Mouse (Mus musculus) midbrain, embryonic 16.5 days (tissue): ENCODE measurements around the gene Slc10a6. TPM values are rescaled to one million over a fixed set of nuclear protein-coding genes. Genes with fewer than 3 reads are reported as not detected.
A peak's percentile ranks its signal among the peaks of the same experiment; 100 is the strongest.

ENCODE experiments used
- ATAC-seq: fragments of 200-750 bp; cut with Nextera tagmentation; 2 replicates; pipeline ENCODE4 v1.8.0; 2017; ENCODE audit warnings: moderate TSS enrichment
- H3K27ac ChIP-seq: fragments of 300-500 bp; sonication (generic); 2 replicates; pipeline ENCODE4 v1.5.1; 2014; ENCODE audit warnings: mild to moderate bottlenecking, low read length, mixed read lengths
- H3K27me3 ChIP-seq: fragments of 300-500 bp; sonication (generic); 2 replicates; pipeline ENCODE4 v1.6.1; 2014; ENCODE audit warnings: low read depth, low read length, mixed read lengths; ENCODE audit not compliant: control insufficient read depth, insufficient read depth
- H3K36me3 ChIP-seq: fragments of 300-500 bp; sonication (generic); 2 replicates; pipeline ENCODE4 v1.6.1; 2014; ENCODE audit warnings: mild to moderate bottlenecking, low read length, moderate library complexity, mixed read lengths; ENCODE audit not compliant: control insufficient read depth, insufficient read depth
- H3K4me1 ChIP-seq: fragments of 300-500 bp; sonication (generic); 2 replicates; pipeline ENCODE4 v1.6.1; 2014; ENCODE audit warnings: mild to moderate bottlenecking, low read length, mixed read lengths; ENCODE audit not compliant: control insufficient read depth, insufficient read depth
- H3K4me2 ChIP-seq: fragments of 300-500 bp; sonication (generic); 2 replicates; pipeline ENCODE4 v1.6.1; 2014; ENCODE audit warnings: mild to moderate bottlenecking, low read length, mixed read lengths
- H3K4me3 ChIP-seq: fragments of 300-500 bp; sonication (generic); 2 replicates; pipeline ENCODE4 v1.5.1; 2014; ENCODE audit warnings: low read depth, mild to moderate bottlenecking, low read length, moderate library complexity, mixed read lengths
- H3K9ac ChIP-seq: fragments of 300-500 bp; sonication (generic); 2 replicates; pipeline ENCODE4 v1.6.1; 2014; ENCODE audit warnings: low read depth, low read length, mixed read lengths
- H3K9me3 ChIP-seq: fragments of 300-500 bp; sonication (generic); replicated peaks from 2 replicates; pipeline ENCODE4 v1.6.1; 2014; ENCODE audit warnings: mild to moderate bottlenecking, low read length, mixed read lengths; ENCODE audit not compliant: control insufficient read depth, poor library complexity, severe bottlenecking
- WGBS: fragments of 180-500 bp; shearing (Covaris S2); extraction: QIAGEN DNeasy Blood & Tissue Kit; methylation state at CpG from one replicate; pipeline ENCODE4 v1.1.7; 2014; 5-methylcytosine and 5-hydroxymethylcytosine counted together
- polyA plus RNA-seq: library from polyadenylated mRNA; unstranded; fragments of >200 nt; fragmentation: Nextera tagmentation; extraction: Ambion mirVana; gene quantifications from 2 replicates; pipeline ENCODE4 v1.2.1, GENCODE M21; 2015

Gene Slc10a6
- polyA plus RNA-seq, 1 experiment from 2014 or later: 0.39 TPM

DNA sequence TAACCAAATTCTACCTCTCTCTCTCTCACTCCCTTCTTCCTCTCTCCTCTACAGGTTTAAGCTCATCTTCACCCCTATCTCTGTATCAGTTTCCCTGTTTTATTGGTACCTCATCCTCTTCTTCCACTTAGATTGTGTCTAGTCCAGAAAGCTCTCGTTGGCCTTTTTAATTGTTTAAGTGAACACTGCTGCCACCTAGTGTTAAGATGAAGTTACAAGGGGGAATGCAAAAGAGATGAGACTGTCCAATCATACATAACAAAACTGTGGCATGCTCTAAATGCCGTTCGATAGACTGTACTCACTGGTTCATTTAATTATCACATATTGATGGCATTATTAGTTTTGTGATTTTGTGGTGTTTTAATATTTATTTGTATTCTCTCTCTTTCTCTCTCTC, 30.4 kb upstream of the Slc10a6 start:
- no peaks in the 10 kb centered on the region for H3K36me3 ChIP-seq
- no peaks in the 10 kb centered on the region for H3K9me3 ChIP-seq
- no peaks in the 10 kb centered on the region for H3K27me3 ChIP-seq
- ATAC-seq: no peak
- no peak overlapping the region for H3K27ac ChIP-seq
- H3K9ac ChIP-seq: no peak overlapping the region
- WGBS: 30% methylated on average over 3 of the region's 3 CpGs
- no peak overlapping the region for H3K4me3 ChIP-seq
- no peaks in the 10 kb centered on the region for H3K4me1 ChIP-seq
- no peak overlapping the region for H3K4me2 ChIP-seq

GRCm38 (mm10) chr5:103658921-103659320, 29.7 kb upstream of the Slc10a6 start:
- Histone ChIP-seq H3K27ac (no peak overlapping the region), H3K9me3 (no peaks in the 10 kb centered on the region), H3K4me3 (no peak overlapping the region), H3K9ac (no peak overlapping the region), H3K4me1 (no peaks in the 10 kb centered on the region), H3K27me3 (no peaks in the 10 kb centered on the region), H3K4me2 (no peak overlapping the region), H3K36me3 (no peaks in the 10 kb centered on the region)
- ATAC-seq: no peak
- WGBS: 69% methylated on average over 5 of the region's 5 CpGs

- Histone ChIP-seq H3K9ac (peak within 1 kb of the TSS; percentile 84), H3K4me3 (peak within 1 kb of the TSS; percentile 62), H3K9me3 (no peaks in the 10 kb centered on the region), H3K27ac (peak within 1 kb of the TSS; percentile 18; the same call in 1 of the 2 replicates), H3K4me1 (no peaks in the 10 kb centered on the region), H3K4me2 (peak within 1 kb of the TSS; percentile 98), H3K27me3 (no peaks in the 10 kb centered on the region), H3K36me3 (no peaks in the 10 kb centered on the region)
- WGBS: under 1% methylated on average over 49 of the region's 56 CpGs
- peak; percentile 80 for ATAC-seq
Measured at GRCm38 (mm10) chr5:103655346-103656118, 26.3 kb upstream of the Slc10a6 start, which contains the start of gene 1700016H13Rik. Gene 1700016H13Rik (minus strand): TSS chr5:103656010.

DNA sequence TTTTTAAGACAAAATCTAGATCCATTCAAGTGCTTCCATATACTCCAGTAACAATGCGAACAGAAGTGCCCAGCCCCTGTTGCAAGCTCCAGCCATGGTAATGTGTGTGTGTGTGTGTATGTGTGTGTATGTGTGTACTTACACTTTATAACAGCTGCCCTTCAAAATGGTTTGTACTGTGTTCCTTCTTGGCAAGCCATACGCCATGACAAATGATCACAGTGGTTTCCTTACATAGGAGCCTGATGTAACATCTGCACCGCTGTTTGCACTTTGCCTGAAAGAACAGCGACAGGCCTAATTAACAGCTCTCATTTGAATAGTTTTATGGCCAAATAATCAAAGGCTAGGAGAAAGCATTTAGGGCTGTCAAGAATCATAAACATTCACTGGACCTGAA, 25.6 kb upstream of the Slc10a6 start:
- no peaks in the 10 kb centered on the region for H3K27me3 ChIP-seq
- H3K4me2 ChIP-seq: peak overlapping the region; percentile 98
- H3K4me3 ChIP-seq: peak overlapping the region; percentile 62
- H3K27ac ChIP-seq: no peak overlapping the region
- H3K4me1 ChIP-seq: no peaks in the 10 kb centered on the region
- WGBS: 66% methylated on average over 4 of the region's 4 CpGs
- no peaks in the 10 kb centered on the region for H3K36me3 ChIP-seq
- no peaks in the 10 kb centered on the region for H3K9me3 ChIP-seq
- no peak overlapping the region for H3K9ac ChIP-seq
- no peak for ATAC-seq

DNA sequence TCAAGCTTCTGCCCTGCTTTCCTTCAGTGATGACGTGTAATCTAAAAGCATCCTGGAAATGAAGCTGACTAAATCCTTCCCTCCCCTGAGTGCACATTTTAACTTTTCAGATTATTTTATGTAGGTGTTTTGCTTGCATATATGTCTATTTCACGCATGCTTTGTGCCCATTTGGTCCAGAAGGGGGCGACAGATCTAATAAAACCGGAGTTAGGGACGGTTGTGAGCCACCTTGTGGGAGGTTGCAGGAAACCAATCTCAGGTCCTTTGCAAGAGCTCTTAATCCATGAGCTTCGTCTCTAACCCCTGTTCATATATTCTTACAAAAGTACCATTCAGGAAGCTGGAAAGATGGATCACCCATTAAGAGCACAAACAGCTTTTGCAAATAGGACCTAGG, 25.0 kb upstream of the Slc10a6 start:
- WGBS: 26% methylated on average over 6 of the region's 6 CpGs
- ATAC-seq: no peak
- Histone ChIP-seq H3K36me3 (no peaks in the 10 kb centered on the region), H3K4me1 (no peaks in the 10 kb centered on the region), H3K9me3 (no peaks in the 10 kb centered on the region), H3K27ac (no peak overlapping the region), H3K27me3 (no peaks in the 10 kb centered on the region), H3K9ac (no peak overlapping the region), H3K4me2 (no peak overlapping the region), H3K4me3 (no peak overlapping the region)

GRCm38 (mm10) chr5:103647320-103647719, 18.1 kb upstream of the Slc10a6 start:
- Histone ChIP-seq H3K36me3 (no peaks in the 10 kb centered on the region), H3K9me3 (no peaks in the 10 kb centered on the region), H3K9ac (no peak overlapping the region), H3K27me3 (no peaks in the 10 kb centered on the region), H3K4me1 (no peaks in the 10 kb centered on the region), H3K27ac (no peak overlapping the region), H3K4me2 (no peak overlapping the region), H3K4me3 (no peak overlapping the region)
- WGBS: 88% methylated on average over 3 of the region's 3 CpGs
- ATAC-seq: no peak

DNA sequence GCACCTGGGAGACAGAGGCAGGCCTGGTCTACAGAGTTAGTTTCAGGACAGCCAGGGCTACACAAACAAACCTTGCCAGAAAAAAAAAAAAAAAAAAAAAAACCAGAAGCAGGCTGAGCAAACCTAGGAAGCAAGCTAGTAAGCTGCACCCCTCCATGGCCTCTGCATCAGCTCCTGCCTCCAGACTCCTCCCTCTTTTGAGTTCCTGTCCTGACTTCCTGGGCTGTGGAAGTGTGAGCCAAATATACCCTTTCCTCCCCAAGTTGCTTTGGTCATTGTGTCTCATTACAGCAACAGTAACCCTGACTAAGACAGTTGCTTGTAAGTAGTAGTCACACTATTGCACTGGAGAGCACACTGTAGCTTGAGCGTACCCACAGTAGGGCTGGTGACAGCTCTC, 15.0 kb upstream of the Slc10a6 start:
- WGBS: 97% methylated on average over 1 of the region's 1 CpGs
- Histone ChIP-seq H3K9me3 (no peaks in the 10 kb centered on the region), H3K9ac (no peak overlapping the region), H3K4me2 (no peak overlapping the region), H3K27ac (no peak overlapping the region), H3K36me3 (no peaks in the 10 kb centered on the region), H3K4me1 (no peaks in the 10 kb centered on the region), H3K27me3 (no peaks in the 10 kb centered on the region), H3K4me3 (no peak overlapping the region)
- ATAC-seq: no peak

- WGBS: 92% methylated on average over 2 of the region's 2 CpGs
- no peaks in the 10 kb centered on the region for H3K9me3 ChIP-seq
- no peaks in the 10 kb centered on the region for H3K27me3 ChIP-seq
- no peak overlapping the region for H3K9ac ChIP-seq
- no peak overlapping the region for H3K4me3 ChIP-seq
- no peaks in the 10 kb centered on the region for H3K4me1 ChIP-seq
- no peak overlapping the region for H3K27ac ChIP-seq
- H3K4me2 ChIP-seq: no peak overlapping the region
- H3K36me3 ChIP-seq: no peaks in the 10 kb centered on the region
- no peak for ATAC-seq
Measured at GRCm38 (mm10) chr5:103637162-103637561, 8.0 kb upstream of the Slc10a6 start.

DNA sequence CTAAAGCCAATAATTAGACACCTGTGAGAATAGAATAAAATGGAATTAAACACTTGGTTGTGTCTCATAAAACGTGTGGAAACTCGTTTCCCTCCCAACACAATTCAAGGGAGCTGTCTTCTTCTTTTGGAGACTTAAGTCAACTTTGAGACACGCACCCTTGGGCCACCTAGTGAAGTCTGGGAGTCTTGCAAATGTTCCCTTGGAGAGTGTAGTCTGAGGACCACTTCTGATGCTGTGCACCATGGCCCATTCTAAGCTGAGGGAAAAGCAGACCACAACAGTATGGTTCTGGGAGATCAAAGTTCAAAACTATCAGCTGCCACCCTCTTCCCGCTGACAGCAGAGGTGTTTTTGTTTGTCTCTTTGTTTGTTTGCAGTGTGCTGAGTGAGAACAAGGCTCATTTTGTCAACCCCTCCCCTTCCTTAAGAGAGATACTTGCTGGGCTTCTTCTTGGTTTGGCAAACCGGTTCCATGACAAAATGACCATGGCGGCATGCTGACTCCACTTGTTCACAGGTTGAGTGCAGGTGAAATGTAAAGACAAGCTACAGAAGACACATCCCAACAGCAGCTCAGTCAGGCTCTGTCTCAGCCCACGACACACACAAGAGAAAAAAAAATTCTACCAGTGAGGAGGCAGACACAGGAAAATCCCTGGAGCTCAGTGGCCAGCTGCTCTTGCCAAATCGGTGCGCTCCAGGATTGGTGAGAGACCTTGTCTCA, 814 bp upstream of the Slc10a6 start:
- Histone ChIP-seq H3K36me3 (no peaks in the 10 kb centered on the region), H3K27ac (no peak overlapping the region), H3K9me3 (no peaks in the 10 kb centered on the region), H3K4me3 (no peak overlapping the region), H3K9ac (no peak overlapping the region), H3K4me1 (peaks cover 3% of the 10 kb centered on the region; the same call in 1 of the 2 replicates), H3K4me2 (no peak overlapping the region), H3K27me3 (no peaks in the 10 kb centered on the region)
- ATAC-seq: no peak
- WGBS: 76% methylated on average over 9 of the region's 9 CpGs
